Mouse (Mus musculus) myocyte (in vitro differentiated cells): ENCODE results near the gene Dnttip2. TPM values are rescaled to one million over a fixed set of nuclear protein-coding genes. Genes with fewer than 3 reads are reported as not detected.

Source experiments
- H3K27me3 ChIP-seq: one replicate; pipeline ENCODE4 v1.6.1; 2011; ENCODE audit not compliant: control insufficient read depth, insufficient read depth, insufficient read length
- H3K36me3 ChIP-seq: one replicate; pipeline ENCODE4 v1.6.1; 2011; ENCODE audit not compliant: control insufficient read depth, insufficient read depth
- H3K4me2 ChIP-seq: one replicate; pipeline ENCODE4 v1.6.1; 2011; ENCODE audit warnings: low read depth, control low read depth
- H3K4me3 ChIP-seq: one replicate; pipeline ENCODE4 v1.5.1; 2011; ENCODE audit warnings: mild to moderate bottlenecking, control low read depth, moderate library complexity
- H3K79me2 ChIP-seq: one replicate; pipeline ENCODE4 v1.6.1; 2011; ENCODE audit not compliant: control insufficient read depth, insufficient read depth
- H3ac ChIP-seq: one replicate; pipeline ENCODE4 v1.6.1; 2011; ENCODE audit not compliant: control insufficient read depth, insufficient read length
- CEBPB ChIP-seq: IDR thresholded peaks from 2 replicates; pipeline ENCODE4 v1.6.1; 2011; ENCODE audit warnings: mild to moderate bottlenecking, moderate library complexity; ENCODE audit not compliant: poor library complexity, insufficient read depth, severe bottlenecking
- E2F4 ChIP-seq: IDR thresholded peaks from one replicate; pipeline ENCODE4 v1.6.1; 2011; ENCODE audit warnings: mild to moderate bottlenecking, control low read depth, moderate library complexity; ENCODE audit not compliant: insufficient read depth
- MAX ChIP-seq: IDR thresholded peaks from one replicate; pipeline ENCODE4 v1.6.1; 2011; ENCODE audit warnings: low read depth, mild to moderate bottlenecking, control low read depth
- MYOD1 ChIP-seq, 3 experiments: IDR thresholded peaks; one replicate each; pipeline ENCODE4 v1.6.1; 2011; ENCODE audit warnings: control low read depth in 2 of 3, low read depth in 2 of 3, mild to moderate bottlenecking in 2 of 3, moderate library complexity in 1 of 3; ENCODE audit not compliant: insufficient read length in 2 of 3, control insufficient read depth in 1 of 3
- MYOG ChIP-seq, 3 experiments: IDR thresholded peaks; one replicate each; pipeline ENCODE4 v1.6.1; 2011; ENCODE audit warnings: control low read depth in 2 of 3, low read depth in 2 of 3, mild to moderate bottlenecking in 2 of 3; ENCODE audit not compliant: insufficient read length in 2 of 3, control insufficient read depth in 1 of 3, insufficient read depth in 1 of 3
- POLR2AphosphoS2 ChIP-seq: IDR thresholded peaks from one replicate; pipeline ENCODE4 v1.6.1; 2011; ENCODE audit warnings: low read depth, control low read depth; ENCODE audit not compliant: insufficient read length
- REST ChIP-seq: IDR thresholded peaks from one replicate; pipeline ENCODE4 v1.6.1; 2011; ENCODE audit warnings: mild to moderate bottlenecking, control low read depth, moderate library complexity; ENCODE audit not compliant: insufficient read depth, insufficient read length
- SRF ChIP-seq: IDR thresholded peaks from one replicate; pipeline ENCODE4 v1.6.1; 2011; ENCODE audit warnings: low read depth; ENCODE audit not compliant: control insufficient read depth, insufficient read length
- TCF12 ChIP-seq: IDR thresholded peaks from one replicate; pipeline ENCODE4 v1.6.1; 2011; ENCODE audit warnings: mild to moderate bottlenecking, control low read depth; ENCODE audit not compliant: poor library complexity, insufficient read depth, severe bottlenecking
- TCF3 ChIP-seq: IDR thresholded peaks from one replicate; pipeline ENCODE4 v1.6.1; 2011; ENCODE audit warnings: low read depth, control low read depth; ENCODE audit not compliant: insufficient read length
- USF1 ChIP-seq: IDR thresholded peaks from one replicate; pipeline ENCODE4 v1.6.1; 2011; ENCODE audit warnings: low read depth, mild to moderate bottlenecking, control low read depth, moderate library complexity
- polyA plus RNA-seq: library from polyadenylated mRNA; unstranded; fragments of >200 nt; fragmentation: generic; extraction: Trizol; gene quantifications from one replicate; pipeline ENCODE4 v1.2.1, GENCODE M21; 2012; ENCODE audit warnings: missing spikeins

The Dnttip2 gene
- polyA plus RNA-seq, 1 experiment, result 18.5 TPM

DNA sequence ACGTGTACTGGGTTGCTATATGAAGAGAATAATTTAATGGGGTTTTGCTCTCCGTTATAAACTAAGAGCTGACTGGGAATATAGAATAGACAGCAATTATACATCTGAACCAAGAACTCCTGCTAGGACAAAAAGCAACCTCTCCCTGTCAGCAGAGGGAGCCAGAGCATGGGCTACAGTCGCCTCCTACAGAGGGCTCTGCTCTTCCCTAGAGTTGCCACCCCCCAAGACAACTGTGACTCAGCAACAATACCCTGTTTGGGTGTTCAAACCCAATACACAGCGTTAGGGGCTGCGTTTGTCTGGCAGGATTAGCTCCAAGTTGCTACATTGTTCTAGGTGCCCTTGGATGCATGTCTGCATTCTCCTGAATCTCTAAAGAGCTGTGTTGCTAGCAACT is 21.3 kb downstream of the Dnttip2 start:
- Histone ChIP-seq H3K79me2 (no peaks in the 10 kb centered on the region), H3K4me2 (no peak overlapping the region), H3K4me3 (no peak overlapping the region), H3ac (no peak overlapping the region), H3K27me3 (no peaks in the 10 kb centered on the region), H3K36me3 (no peaks in the 10 kb centered on the region)
- TF ChIP-seq TCF12, result no peak
- TF ChIP-seq MYOG (IDR thresholded peaks at IDR 0.05; ENCODE audit: control insufficient read depth in 1 of 3, insufficient read depth in 1 of 3, insufficient read length in 2 of 3, low read depth in 2 of 3), result peak in 1 of 3 experiments; percentile 17
- no peak for TF ChIP-seq CEBPB
- no peak for TF ChIP-seq SRF

DNA sequence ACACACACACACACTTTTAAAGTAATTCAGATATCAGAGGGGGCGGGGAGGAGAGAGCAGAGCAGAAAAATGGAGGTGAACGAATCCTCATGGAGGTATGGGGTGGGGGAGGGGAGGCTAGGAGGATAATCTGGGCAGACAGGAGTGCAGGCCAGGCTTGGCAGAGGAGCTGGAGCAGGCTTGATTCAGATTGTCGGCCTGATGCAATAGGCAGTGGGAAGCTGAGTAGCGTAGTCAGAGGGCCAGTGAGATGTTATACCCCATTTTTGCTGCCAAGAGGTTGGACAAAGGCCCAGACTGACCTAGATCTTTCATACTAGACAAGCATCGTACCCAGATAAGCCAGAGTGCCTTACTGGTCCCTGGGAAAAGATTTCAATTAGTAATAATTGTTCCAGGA is 22.8 kb downstream of the Dnttip2 start:
- no peaks in the 10 kb centered on the region for H3K27me3 ChIP-seq
- no peak overlapping the region for H3K4me3 ChIP-seq
- no peak for TF ChIP-seq MYOD1 (IDR thresholded peaks at IDR 0.05; ENCODE audit: control insufficient read depth in 1 of 3, insufficient read length in 2 of 3, low read depth in 2 of 3)
- no peak for TF ChIP-seq SRF
- TF ChIP-seq TCF12, result no peak
- TF ChIP-seq REST, result no peak
- peak; percentile 33; the same call in 1 of the 2 replicates for TF ChIP-seq CEBPB
- no peak for TF ChIP-seq TCF3
- H3ac ChIP-seq, result no peak overlapping the region
- H3K4me2 ChIP-seq, result no peak overlapping the region
- no peaks in the 10 kb centered on the region for H3K36me3 ChIP-seq
- H3K79me2 ChIP-seq, result no peaks in the 10 kb centered on the region

DNA sequence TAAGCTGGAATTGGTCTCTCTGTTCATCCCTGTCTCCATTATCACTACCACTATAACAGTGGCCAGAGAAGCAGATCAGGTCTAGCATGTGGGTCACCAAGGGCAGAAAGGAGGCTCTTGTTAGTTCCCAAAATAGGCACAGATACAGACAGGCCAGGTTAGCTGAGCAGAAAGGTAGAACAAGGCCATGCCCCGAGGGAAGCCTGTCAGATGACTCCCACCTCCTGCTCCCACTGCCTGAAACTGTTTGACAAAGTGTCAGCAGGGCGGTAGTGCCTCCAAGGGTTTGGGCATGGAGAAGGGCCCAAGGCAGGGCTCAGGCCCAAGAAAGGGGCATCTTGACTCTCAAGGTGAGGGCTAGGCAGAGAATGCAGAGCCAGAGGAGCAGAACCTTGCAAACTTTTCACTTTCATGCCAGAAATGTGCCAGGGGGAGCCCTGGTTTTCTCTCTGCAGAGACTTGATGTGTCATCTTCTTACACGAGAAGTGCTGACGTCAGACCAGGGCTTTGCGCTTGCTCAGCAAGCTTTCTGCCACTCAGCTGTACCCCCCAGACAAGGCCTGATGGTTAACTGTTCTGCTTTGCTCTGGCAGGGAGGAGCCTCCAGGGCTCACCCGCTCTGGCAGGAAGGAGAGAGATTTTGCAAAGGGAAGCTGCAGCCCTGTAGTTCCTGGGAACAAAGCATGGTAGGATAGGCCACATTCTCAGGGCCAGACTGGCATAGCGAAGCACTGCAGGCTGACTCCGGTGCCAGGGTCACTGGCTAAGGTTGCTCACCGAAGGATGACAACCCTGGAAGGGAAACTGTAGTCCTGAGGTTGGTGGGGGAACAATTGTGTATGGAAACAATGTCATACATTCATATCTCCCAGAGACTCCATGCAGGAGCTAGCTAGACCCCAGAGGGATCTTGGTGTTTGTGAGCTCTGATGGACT is 27.1 kb downstream of the Dnttip2 start:
- Histone ChIP-seq H3K36me3 (no peaks in the 10 kb centered on the region), H3K4me2 (no peak overlapping the region), H3ac (no peak overlapping the region), H3K27me3 (no peaks in the 10 kb centered on the region), H3K4me3 (no peak overlapping the region), H3K79me2 (no peaks in the 10 kb centered on the region)
- no peak for TF ChIP-seq MYOG (IDR thresholded peaks at IDR 0.05; ENCODE audit: control insufficient read depth in 1 of 3, insufficient read depth in 1 of 3, insufficient read length in 2 of 3, low read depth in 2 of 3)
- no peak for TF ChIP-seq MYOD1 (IDR thresholded peaks at IDR 0.05; ENCODE audit: control insufficient read depth in 1 of 3, insufficient read length in 2 of 3, low read depth in 2 of 3)
- no peak for TF ChIP-seq USF1
- no peak for TF ChIP-seq REST
- TF ChIP-seq MAX, result no peak
- no peak for TF ChIP-seq CEBPB
- no peak for TF ChIP-seq TCF12
- no peak for TF ChIP-seq E2F4
- TF ChIP-seq SRF, result no peak
- no peak for TF ChIP-seq TCF3
- no peak for TF ChIP-seq POLR2AphosphoS2

DNA sequence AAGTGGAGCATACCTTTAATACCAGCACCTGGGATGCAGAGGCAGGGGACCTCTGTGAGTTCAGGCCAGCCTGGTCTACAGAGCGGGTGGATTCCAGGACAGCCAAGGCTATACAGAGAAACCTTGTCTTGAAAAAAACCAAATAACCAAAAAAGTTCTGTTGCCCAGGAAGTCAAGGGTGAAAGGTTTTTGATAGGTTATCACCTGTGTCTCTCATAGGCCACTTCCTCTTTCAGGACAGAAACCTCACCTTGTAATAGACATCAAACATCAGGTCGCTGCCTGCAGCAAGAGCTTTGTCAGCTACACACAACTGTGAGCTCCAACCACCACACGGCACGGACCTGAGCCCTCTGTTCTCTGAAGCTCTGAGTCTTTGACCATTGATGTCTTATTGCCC is 30.4 kb downstream of the Dnttip2 start:
- Histone ChIP-seq H3K4me3 (no peak overlapping the region), H3K27me3 (no peaks in the 10 kb centered on the region), H3K79me2 (no peaks in the 10 kb centered on the region), H3K4me2 (no peak overlapping the region), H3K36me3 (no peaks in the 10 kb centered on the region), H3ac (no peak overlapping the region)
- TF ChIP-seq E2F4 (no peak), MYOD1 (IDR thresholded peaks at IDR 0.05; ENCODE audit: control insufficient read depth in 1 of 3, insufficient read length in 2 of 3, low read depth in 2 of 3) (no peak)

DNA sequence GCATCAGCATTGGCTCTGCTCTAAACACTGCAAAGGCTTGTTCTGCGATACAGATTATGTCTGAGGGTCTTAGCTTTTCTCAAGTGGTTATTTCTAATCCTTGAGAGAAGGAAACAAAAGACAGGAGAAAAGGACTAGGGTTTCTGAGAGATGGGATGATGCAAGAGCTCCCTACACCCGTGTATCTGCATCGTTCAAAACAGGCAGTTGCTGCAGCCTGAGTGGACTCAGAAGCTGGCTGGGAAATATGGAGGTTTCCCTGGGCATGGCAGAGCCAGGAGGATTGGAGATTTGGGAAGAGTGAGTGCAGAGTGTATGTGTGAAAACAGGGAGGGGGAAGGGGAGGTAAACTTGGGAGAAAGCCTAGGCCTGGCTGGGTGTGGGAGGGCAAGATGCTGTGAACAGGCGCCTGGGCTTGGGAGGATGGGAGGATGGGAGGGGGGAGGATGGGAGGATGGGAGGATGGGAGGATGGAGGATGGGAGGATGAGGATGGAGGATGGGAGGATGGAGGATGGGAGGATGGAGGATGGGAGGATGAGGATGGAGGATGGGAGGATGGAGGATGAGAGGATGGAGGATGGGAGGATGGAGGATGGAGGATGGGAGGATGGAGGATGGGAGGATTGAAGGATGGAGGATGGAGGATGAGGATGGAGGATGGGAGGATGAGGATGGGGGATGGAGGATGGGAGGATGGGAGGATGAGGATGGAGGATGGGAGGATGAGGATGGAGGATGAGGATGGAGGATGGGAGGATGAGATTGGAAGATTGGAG is 33.9 kb downstream of the Dnttip2 start:
- H3K27me3 ChIP-seq, result no peaks in the 10 kb centered on the region
- peak overlapping the region; percentile 8 for H3K4me2 ChIP-seq
- H3K36me3 ChIP-seq, result no peaks in the 10 kb centered on the region
- no peak overlapping the region for H3K4me3 ChIP-seq
- no peak overlapping the region for H3ac ChIP-seq
- TF ChIP-seq CEBPB, result peak; percentile 67; the same call in 1 of the 2 replicates
- TF ChIP-seq POLR2AphosphoS2, result no peak
- no peaks in the 10 kb centered on the region for H3K79me2 ChIP-seq
